Mouse (Mus musculus) thymus, adult 2 months (tissue): ENCODE data around the gene Arfgap3.

ENCODE experiments used
- CTCF ChIP-seq: fragments of 200-500 bp; IDR thresholded peaks from 2 replicates; pipeline ENCODE4 v1.5.1; 2012; ENCODE audit warnings: mild to moderate bottlenecking, control low read depth, low read length, moderate library complexity, borderline replicate concordance; ENCODE audit not compliant: control insufficient read depth, poor library complexity, insufficient read depth; ENCODE audit errors: extremely low read depth
- POLR2A ChIP-seq: fragments of 200-500 bp; IDR thresholded peaks from 2 replicates; pipeline ENCODE4 v1.6.1; 2012; ENCODE audit warnings: mild to moderate bottlenecking, low read length, control low read depth, moderate library complexity; ENCODE audit not compliant: control insufficient read depth, poor library complexity, insufficient read depth; ENCODE audit errors: extremely low read depth

DNA sequence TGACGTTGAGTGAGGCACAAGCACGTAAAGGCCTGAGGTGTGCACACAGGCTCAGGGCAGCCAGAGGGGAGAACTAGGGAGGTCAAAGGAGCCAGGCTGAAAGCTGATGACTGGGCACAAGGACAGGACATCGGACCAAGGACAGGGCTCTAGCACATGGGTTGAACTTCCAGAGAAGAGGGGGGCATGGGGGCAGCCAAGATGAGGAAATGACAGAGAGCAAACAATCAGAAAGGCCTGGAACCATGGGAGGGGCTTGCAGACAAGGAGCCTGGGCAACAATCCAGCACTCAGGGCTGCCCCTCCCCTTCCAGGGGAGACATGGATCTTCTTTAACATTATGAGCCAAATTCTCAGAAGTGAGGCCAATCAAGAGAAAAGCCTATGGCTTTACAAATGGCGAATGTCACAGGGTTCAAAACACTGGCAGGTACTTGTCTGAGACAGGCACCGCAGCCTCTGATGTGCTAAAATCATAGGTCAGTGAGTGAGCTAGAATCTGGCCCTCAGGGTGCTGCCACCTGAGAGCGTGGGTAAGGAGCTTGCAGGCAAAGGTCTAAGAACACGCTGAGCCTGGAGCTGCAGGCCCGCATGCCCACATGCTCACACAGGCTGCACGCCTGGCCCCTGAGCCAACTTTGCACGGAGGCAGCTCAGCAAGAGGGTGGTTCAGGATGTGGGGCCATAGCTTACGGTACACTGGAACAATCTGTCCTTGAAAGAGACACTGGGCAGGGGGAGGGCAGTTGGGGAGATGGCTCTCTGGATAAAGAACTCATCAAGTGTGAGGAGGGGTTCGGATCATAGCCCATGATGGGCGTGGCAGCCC lies 46.2 kb downstream of the Arfgap3 start:
- TF ChIP-seq CTCF (no peak), POLR2A (no peak)
